Mouse (Mus musculus) kidney, embryonic 15.5 days (tissue): ENCODE data around the gene Tk2. TPM values are rescaled to one million over a fixed set of nuclear protein-coding genes. Genes with fewer than 3 reads are reported as not detected.

Source experiments
- polyA plus RNA-seq: library from polyadenylated mRNA; unstranded; fragments of >200 nt; fragmentation: Nextera tagmentation; extraction: Ambion mirVana; gene quantifications from 2 replicates; pipeline ENCODE4 v1.2.1, GENCODE M21; 2015

Gene Tk2
- polyA plus RNA-seq, 1 experiment from 2014 or later, result 21.0 TPM

Other genes with a start within 250 kb of the Tk2 start
- 35.9 and 38.3 TPM in 2 replicates for gene Cdh5, start 146.9 kb downstream of the Tk2 start, polyA plus RNA-seq
- gene Bean1, start 78.1 kb downstream of the Tk2 start, polyA plus RNA-seq, result 2.1 and 2.4 TPM in 2 replicates
- 43.0 and 46.8 TPM in 2 replicates for gene Cklf, start 2.3 kb upstream of the Tk2 start, polyA plus RNA-seq
- gene Cmtm2a, start 44.6 kb upstream of the Tk2 start, polyA plus RNA-seq, result not detected in 2 replicates
- gene Gm45711, start 61.5 kb upstream of the Tk2 start, polyA plus RNA-seq, result not detected in 2 replicates
- gene Cmtm1, start 61.6 kb upstream of the Tk2 start, polyA plus RNA-seq, result not detected in 2 replicates
- not detected in 2 replicates for gene Gm11020, start 73.0 kb upstream of the Tk2 start, polyA plus RNA-seq
- not detected in 2 replicates for gene Cmtm2b, start 73.7 kb upstream of the Tk2 start, polyA plus RNA-seq
- gene Cmtm3, start 90.9 kb upstream of the Tk2 start, polyA plus RNA-seq, result 152 and 174 TPM in 2 replicates
- gene Cmtm4, start 147.2 kb upstream of the Tk2 start, polyA plus RNA-seq, result 3.9 and 4.1 TPM in 2 replicates
- 59.5 and 62.6 TPM in 2 replicates for gene Dync1li2, start 194.5 kb upstream of the Tk2 start, polyA plus RNA-seq